Mouse (Mus musculus): ENCODE results near the gene Bves. TPM values are rescaled to one million over a fixed set of nuclear protein-coding genes. Genes with fewer than 3 reads are reported as not detected.
"Not testable (repeated sequence)": the region's sequence is repeated elsewhere in the genome, so short reads cannot be mapped to it uniquely, and the experiment has no call there.

Gene Bves
- 3.6 and 5.1 TPM in 2 replicates for polyA plus RNA-seq (2015; fragmentation: Nextera tagmentation; extraction: Ambion mirVana)

DNA sequence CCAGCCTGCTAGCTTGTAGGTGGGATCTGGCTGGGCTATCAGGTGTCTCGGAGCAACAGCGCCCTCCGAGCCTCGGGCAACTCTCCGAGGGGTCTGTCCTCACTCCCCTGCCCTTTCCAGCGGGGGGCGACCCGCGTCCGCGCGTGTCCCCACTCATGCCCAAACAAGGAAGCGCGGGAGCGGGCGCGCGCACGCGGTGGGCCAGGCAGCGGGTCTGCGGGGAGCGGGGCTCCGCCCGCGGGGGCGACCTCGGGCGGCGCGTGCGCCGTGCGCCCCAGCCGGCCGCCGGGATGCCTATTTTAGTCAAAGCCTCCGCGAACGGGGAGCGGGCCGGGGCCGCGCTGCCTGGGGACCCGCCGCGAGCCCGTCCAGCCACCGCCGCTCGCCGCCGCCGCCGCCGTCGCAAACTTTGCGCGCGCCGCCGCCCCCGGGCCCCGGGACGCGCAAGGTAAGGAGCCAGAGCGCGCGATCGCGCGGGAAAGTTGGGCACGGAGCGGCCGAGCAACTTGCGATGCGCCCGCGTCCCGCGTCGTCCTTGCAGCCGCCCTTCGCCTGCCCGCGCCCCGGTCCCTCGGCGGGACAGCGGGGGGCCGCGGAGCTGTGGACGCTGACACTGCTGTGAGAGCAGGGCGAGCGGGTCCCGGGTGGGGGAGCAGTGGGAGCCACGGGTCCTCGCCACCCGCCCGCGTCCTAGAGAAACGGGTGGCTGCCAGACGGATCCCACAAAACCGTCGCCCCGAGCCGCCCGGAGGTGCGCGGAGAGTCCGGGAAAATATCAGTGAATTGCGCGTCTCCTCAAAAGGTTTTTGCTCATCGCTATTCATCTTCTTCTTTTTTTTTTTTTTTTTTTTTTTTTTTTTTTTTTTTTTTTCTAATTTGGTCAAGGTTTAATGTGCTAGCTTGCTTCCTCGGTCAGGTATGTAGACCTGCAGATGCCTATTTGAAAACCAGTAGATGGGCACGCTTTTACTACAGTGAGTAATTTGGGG is at the start of gene Bves:
TSS of gene Bves (plus strand) at position 339 of the 989 bp plus-strand sequence.
- H3K4me3 ChIP-seq: peak within 1 kb of the TSS; percentile 74
- WGBS: 1% methylated on average over 110 of the region's 116 CpGs
- H3K9ac ChIP-seq: peak within 1 kb of the TSS; percentile 76
- H3K27me3 ChIP-seq: peaks cover 22% of the 10 kb centered on the region
- H3K27ac ChIP-seq (replicated peaks): no peak within 1 kb of the TSS
- no peaks in the 10 kb centered on the region for H3K9me3 ChIP-seq
- no peaks in the 10 kb centered on the region for H3K36me3 ChIP-seq
- no peaks in the 10 kb centered on the region; the same call in 1 of the 2 replicates for H3K4me1 ChIP-seq (replicated peaks)
- ATAC-seq (ENCODE audit: low read depth): peak; percentile 80
- H3K4me2 ChIP-seq: peak within 1 kb of the TSS; percentile 92

DNA sequence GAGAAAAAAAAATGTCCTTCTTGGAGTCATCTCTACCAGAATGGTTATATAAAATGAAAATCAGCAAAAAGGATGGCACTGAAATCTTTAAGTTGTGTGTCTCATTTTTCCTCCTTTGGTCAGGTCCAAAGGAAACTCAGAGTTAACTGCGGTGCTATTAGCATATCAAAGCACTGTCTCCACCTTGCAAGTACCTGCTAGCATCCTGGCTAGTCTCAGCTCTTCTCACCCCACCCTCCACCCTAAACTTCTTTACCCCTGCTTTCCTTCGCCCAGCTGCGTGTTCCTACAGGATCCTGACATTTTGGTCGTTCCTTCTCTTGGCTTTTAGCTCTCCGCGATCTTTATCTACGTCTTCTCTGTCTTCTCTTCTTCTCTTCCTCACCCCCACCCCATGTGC is 47.2 kb upstream of the Bves start:
- H3K27ac ChIP-seq (replicated peaks): no peak overlapping the region
- no peaks in the 10 kb centered on the region for H3K9me3 ChIP-seq
- no peak overlapping the region for H3K4me3 ChIP-seq
- WGBS: 56% methylated on average over 7 of the region's 7 CpGs
- H3K27me3 ChIP-seq: peaks cover 25% of the 10 kb centered on the region
- ATAC-seq (ENCODE audit: low read depth): no peak
- peaks cover 8% of the 10 kb centered on the region for H3K4me1 ChIP-seq (replicated peaks)
- no peak overlapping the region for H3K4me2 ChIP-seq
- H3K36me3 ChIP-seq: no peaks in the 10 kb centered on the region
- H3K9ac ChIP-seq: no peak overlapping the region

DNA sequence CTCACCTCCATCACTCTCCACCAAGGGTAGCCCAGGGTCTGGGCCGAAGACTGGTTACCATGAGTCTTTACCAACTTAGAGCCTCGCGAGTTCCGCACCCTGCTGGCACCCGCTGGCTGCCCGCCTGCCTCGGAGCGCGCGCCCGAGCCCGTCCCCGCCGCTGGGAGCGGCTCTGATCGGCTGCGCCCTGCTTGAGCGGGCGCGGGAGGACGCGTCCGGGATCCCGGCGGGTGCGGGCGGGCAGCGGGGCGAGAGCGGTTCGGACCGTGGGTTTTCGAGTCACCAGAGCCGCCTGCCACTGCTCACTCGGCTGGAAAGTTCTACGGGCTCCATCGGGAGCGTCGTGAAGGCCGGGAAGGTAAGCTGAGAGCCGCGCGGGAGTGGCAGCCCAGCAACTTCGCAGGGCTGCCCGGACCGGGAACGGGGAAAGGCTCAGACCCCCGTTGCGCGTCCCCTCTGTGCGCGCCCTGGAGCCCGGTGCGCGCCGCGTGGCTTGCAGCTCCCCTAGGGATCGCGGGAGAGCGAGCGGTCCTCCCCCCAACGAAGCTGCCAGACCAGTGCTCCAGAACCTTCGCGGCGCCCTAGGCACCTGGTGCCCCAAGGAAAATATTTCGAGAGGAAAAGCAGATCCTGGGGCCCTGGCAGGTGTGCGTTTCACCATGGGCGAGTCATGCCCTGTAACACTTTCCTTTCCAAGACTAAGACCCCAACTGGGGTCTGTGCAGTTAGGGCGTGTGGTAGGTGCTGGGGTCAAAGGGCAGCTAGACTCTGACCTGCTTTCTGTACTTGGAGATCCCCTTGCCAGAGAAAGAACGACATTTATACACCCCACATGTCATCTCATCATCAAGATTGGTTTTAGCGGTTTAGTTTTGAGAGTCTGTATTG is 46.1 kb upstream of the Bves start:
- 2% methylated on average over 71 of the region's 71 CpGs for WGBS

DNA sequence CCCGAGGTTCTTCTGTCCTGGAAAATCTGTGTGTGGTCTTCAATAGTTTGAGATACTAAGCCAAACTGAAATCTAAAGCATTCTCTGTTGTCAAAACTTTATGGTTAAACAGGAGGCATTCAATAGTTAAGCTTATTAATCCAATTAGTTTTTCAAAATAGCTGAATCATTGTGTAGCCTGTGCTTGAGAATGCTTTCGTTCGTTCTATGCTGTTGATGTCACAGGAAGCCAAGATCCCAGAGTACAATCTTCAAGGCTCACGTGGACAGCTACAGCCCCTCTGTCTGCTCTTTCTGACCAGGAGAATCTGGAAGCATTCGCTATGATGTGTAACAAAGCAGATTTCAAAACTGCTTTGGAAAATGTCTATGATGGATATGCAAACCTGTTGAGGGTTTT is 45.0 kb upstream of the Bves start:
- no peak overlapping the region for H3K27ac ChIP-seq (replicated peaks)
- H3K4me3 ChIP-seq: no peak overlapping the region
- H3K27me3 ChIP-seq: peaks cover 25% of the 10 kb centered on the region
- H3K4me2 ChIP-seq: no peak overlapping the region
- no peak overlapping the region for H3K9ac ChIP-seq
- no peak for ATAC-seq (ENCODE audit: low read depth)
- H3K9me3 ChIP-seq: no peaks in the 10 kb centered on the region
- WGBS: 78% methylated on average over 5 of the region's 5 CpGs
- no peaks in the 10 kb centered on the region for H3K36me3 ChIP-seq
- peaks cover 8% of the 10 kb centered on the region for H3K4me1 ChIP-seq (replicated peaks)

More for the DNA sequence above, 46.1 kb upstream of the Bves start:
- H3K9ac ChIP-seq: peak overlapping the region; percentile 70
- no peaks in the 10 kb centered on the region for H3K36me3 ChIP-seq
- peak; percentile 88 for ATAC-seq (ENCODE audit: low read depth)
- peaks cover 8% of the 10 kb centered on the region for H3K4me1 ChIP-seq (replicated peaks)
- H3K4me2 ChIP-seq: peak overlapping the region; percentile 97
- H3K4me3 ChIP-seq: peak overlapping the region; percentile 55
- H3K9me3 ChIP-seq: no peaks in the 10 kb centered on the region
- no peak overlapping the region for H3K27ac ChIP-seq (replicated peaks)
- peaks cover 25% of the 10 kb centered on the region for H3K27me3 ChIP-seq

DNA sequence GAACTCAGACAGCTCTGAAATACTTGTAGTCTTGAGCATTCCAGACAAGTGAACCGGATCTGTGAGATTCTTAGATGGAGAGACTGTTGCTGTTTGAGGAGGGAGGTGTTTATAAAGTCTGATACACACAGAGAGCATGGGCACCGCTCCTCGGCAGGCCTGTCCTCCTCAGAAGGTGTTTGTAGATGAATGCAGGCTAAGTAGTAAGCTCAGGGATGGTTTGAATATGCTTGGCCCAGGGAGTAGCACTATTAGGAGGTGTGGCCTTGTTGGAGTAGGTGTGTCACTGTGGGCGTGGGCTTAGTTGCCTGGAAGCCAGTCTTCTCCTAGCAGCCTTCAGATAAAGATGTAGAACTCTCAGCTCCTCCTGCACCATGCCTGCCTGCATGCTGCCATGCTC is 43.4 kb upstream of the Bves start:
- H3K4me2 ChIP-seq; H3K27ac ChIP-seq (replicated peaks); H3K36me3 ChIP-seq; ATAC-seq (ENCODE audit: low read depth); H3K9ac ChIP-seq; H3K4me1 ChIP-seq (replicated peaks); H3K9me3 ChIP-seq; H3K4me3 ChIP-seq: not testable (repeated sequence)
- H3K27me3 ChIP-seq: peaks cover 25% of the 10 kb centered on the region
- 80% methylated on average over 4 of the region's 4 CpGs for WGBS

DNA sequence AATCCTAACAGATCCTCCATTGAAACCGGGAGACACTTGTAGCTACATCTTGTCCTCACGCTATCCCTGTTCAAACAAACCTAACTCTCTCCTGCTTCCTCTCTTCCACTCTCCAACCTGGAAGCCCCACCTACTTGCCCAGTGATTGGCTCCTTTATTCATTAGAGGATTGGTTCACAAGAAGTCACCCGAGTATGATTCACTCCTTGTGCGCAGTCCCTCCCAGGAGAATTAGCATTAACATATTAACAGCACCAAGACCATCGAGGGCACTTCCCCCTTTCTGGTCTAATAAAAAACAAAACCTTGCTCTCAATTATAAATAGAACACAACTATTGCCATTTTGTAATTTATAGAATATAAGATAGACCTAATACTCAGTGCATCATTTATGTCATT is 40.5 kb upstream of the Bves start:
- H3K9ac ChIP-seq: no peak overlapping the region
- ATAC-seq (ENCODE audit: low read depth): no peak
- H3K9me3 ChIP-seq: no peaks in the 10 kb centered on the region
- H3K4me2 ChIP-seq: no peak overlapping the region
- H3K4me1 ChIP-seq (replicated peaks): no peaks in the 10 kb centered on the region
- H3K27me3 ChIP-seq: peaks cover 7% of the 10 kb centered on the region
- WGBS: 80% methylated on average over 5 of the region's 5 CpGs
- H3K27ac ChIP-seq (replicated peaks): no peak overlapping the region
- H3K36me3 ChIP-seq: no peaks in the 10 kb centered on the region
- H3K4me3 ChIP-seq: no peak overlapping the region

DNA sequence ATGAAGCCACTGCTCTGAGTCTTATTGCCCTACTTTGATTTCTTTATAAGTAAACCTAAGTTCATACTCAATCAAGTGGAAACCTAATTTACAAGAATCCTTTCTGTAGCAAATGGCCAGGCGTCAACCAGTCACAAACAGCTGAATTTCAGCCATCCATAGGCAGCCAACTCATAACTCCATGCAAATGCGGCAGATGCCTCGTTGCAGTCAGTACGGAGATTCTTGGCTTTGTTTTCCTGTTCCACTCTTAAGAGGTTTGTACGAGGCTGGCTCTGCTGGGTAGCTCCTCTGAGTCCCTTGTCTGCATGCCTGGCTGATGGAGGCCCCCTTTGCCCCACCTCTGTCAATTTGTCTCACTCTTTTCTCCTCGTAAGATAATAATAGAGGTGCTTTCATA is 37.1 kb upstream of the Bves start:
- Histone ChIP-seq H3K27me3 (no peaks in the 10 kb centered on the region), H3K36me3 (no peaks in the 10 kb centered on the region), H3K4me1 (replicated peaks) (no peaks in the 10 kb centered on the region), H3K4me2 (no peak overlapping the region), H3K9me3 (no peaks in the 10 kb centered on the region), H3K9ac (no peak overlapping the region), H3K27ac (replicated peaks) (no peak overlapping the region), H3K4me3 (no peak overlapping the region)
- ATAC-seq (ENCODE audit: low read depth): no peak
- WGBS: 76% methylated on average over 6 of the region's 6 CpGs

DNA sequence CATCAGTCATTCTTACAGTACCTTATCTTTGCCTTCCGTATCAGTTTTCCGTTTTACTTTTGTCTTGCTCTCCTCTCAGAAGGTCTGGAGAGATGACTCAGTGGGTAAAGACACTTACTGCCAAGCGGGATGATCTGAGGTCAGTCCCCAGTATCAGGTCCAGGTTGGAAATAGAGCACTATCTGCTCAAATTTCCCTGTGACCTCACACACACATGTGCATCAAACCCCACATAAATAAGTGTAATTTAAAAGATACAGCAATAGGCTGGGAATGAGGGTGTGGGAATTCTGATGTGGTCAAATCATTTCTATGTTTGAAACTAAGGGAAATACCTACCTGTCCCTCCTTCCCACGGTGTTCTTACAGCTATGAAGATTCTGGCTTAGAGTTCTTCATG is 36.1 kb upstream of the Bves start:
- 87% methylated on average over 4 of the region's 4 CpGs for WGBS
- no peak for ATAC-seq (ENCODE audit: low read depth)

DNA sequence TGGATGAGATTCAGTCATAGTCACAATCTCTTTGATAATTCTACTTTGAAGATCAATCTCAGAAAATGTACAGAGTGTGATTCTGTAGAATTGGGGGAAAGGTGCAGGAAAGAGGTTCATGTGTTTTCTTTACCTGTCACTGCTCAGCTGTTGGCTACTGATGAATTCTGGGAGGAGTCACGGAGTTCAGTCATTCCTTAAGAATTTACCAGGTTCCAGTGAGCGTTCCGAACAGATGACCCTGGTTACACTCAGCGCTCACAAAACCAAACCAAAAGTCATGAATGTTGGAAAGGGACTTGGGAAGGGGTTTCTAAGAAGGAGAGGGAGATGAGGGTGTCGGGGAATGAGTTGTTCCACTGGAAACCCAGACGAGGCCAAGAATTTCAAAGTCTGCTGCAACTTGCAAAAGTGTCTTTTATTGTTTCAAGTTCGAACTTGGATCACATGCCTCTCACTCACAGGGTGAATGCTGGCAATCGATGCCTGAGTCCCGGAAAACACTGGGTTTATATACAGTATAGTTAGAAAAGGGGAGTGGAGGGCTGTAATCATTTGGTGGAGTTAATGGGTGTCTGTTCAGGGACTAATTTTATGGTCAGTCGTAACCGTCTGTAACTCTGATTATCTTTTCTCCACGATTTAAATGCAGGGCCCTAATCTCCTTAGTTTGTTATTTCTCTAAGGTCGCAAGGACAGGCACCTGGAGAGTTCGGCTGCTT is 32.1 kb upstream of the Bves start:
- Histone ChIP-seq H3K9ac (no peak overlapping the region), H3K9me3 (no peaks in the 10 kb centered on the region), H3K36me3 (no peaks in the 10 kb centered on the region), H3K4me1 (replicated peaks) (peaks cover 5% of the 10 kb centered on the region; the same call in 1 of the 2 replicates), H3K4me2 (no peak overlapping the region), H3K27ac (replicated peaks) (no peak overlapping the region), H3K27me3 (no peaks in the 10 kb centered on the region), H3K4me3 (no peak overlapping the region)
- WGBS: 37% methylated on average over 14 of the region's 14 CpGs
- ATAC-seq (ENCODE audit: low read depth): no peak

More for the DNA sequence above, 36.1 kb upstream of the Bves start:
- no peak overlapping the region for H3K27ac ChIP-seq (replicated peaks)
- H3K9ac ChIP-seq: no peak overlapping the region
- H3K27me3 ChIP-seq: no peaks in the 10 kb centered on the region
- no peak overlapping the region for H3K4me3 ChIP-seq
- H3K9me3 ChIP-seq: no peaks in the 10 kb centered on the region
- peaks cover 5% of the 10 kb centered on the region; the same call in 1 of the 2 replicates for H3K4me1 ChIP-seq (replicated peaks)
- no peak overlapping the region for H3K4me2 ChIP-seq
- H3K36me3 ChIP-seq: no peaks in the 10 kb centered on the region

DNA sequence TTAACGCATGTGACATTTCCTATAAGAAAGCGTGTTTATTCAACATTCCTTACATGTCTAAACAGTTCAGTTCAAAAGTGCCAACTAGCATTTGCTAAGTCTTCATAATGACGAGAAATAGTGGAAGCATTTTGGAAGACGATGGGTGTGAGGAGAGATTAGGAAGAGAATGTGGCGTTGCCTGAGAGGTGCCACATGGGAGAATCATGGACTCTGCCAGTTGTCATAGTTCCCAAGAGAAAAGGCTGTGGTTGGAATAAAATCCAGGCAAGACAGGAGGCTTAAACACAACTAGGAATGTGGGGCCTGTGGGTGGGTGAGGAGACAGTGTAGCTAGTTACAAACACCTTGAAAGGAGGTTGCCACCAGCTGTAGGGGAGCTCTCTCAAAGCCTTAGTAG is 30.4 kb upstream of the Bves start:
- 84% methylated on average over 5 of the region's 5 CpGs for WGBS
- Histone ChIP-seq H3K27me3 (no peaks in the 10 kb centered on the region), H3K9me3 (no peaks in the 10 kb centered on the region), H3K4me3 (no peak overlapping the region), H3K4me2 (no peak overlapping the region), H3K9ac (no peak overlapping the region), H3K4me1 (replicated peaks) (peaks cover 5% of the 10 kb centered on the region; the same call in 1 of the 2 replicates), H3K27ac (replicated peaks) (no peak overlapping the region), H3K36me3 (no peaks in the 10 kb centered on the region)
- no peak for ATAC-seq (ENCODE audit: low read depth)

DNA sequence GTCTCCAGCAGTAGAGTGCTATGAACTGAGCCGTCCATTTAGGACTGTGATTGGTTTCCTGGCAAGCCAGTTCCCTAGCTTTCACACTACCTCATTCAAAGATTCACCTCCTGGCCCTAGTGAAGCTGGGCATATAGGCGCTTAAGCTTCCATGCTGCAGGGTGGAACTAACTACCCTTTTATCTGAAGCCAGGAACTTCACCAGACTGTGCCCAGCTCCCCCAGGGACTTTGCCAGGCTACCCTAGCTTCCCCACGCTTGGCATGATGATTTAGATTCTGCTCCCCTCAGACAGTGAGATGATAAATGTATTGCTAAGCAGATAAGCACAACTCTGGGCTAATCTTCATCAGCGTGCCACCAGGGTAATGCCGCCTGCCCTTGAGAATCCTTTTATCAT is 24.4 kb upstream of the Bves start:
- Histone ChIP-seq H3K4me2 (no peak overlapping the region), H3K9ac (no peak overlapping the region), H3K4me1 (replicated peaks) (peaks cover 11% of the 10 kb centered on the region; the same call in 1 of the 2 replicates), H3K27me3 (no peaks in the 10 kb centered on the region), H3K9me3 (no peaks in the 10 kb centered on the region), H3K27ac (replicated peaks) (peak overlapping the region; percentile 33; the same call in 1 of the 2 replicates), H3K4me3 (no peak overlapping the region), H3K36me3 (no peaks in the 10 kb centered on the region)
- ATAC-seq (ENCODE audit: low read depth): no peak
- 65% methylated on average over 5 of the region's 5 CpGs for WGBS

All from neural tube, embryonic 13.5 days (tissue).